Mouse (Mus musculus) ES-E14 (cell line): Measurements from ENCODE around the gene Tns3. TPM values are rescaled to one million over a fixed set of nuclear protein-coding genes. Genes with fewer than 3 reads are reported as not detected.

Experiments used
- DNase-seq: peaks from one replicate; pipeline ENCODE4 v3.0.0-alpha.2; 2013; ENCODE audit warnings: low read depth, low spot score
- H3K27ac ChIP-seq: 2 replicates; pipeline ENCODE4 v1.5.1; 2012; ENCODE audit warnings: low read depth, mild to moderate bottlenecking, low read length, moderate library complexity, mixed read lengths; ENCODE audit not compliant: poor library complexity, insufficient read depth, severe bottlenecking
- H3K36me3 ChIP-seq: 2 replicates; pipeline ENCODE4 v1.6.1; 2012; ENCODE audit warnings: mild to moderate bottlenecking, low read length, moderate library complexity, mixed read lengths; ENCODE audit not compliant: control insufficient read depth, poor library complexity, insufficient read depth, severe bottlenecking
- H3K4me1 ChIP-seq, 2 experiments: fragments of 150-350 bp in 1 of 2; sonication (generic) in 1 of 2; 2 replicates each; pipeline ENCODE4 v1.6.1; 2012; ENCODE audit warnings: low read length in 2 of 2, mild to moderate bottlenecking in 1 of 2, mixed read lengths in 1 of 2; ENCODE audit not compliant: control insufficient read depth in 2 of 2, insufficient read depth in 2 of 2, poor library complexity in 1 of 2
- H3K4me3 ChIP-seq, 2 experiments: fragments of 150-350 bp in 1 of 2; sonication (generic) in 1 of 2; 2 replicates each; pipeline ENCODE4 v1.5.1; 2012; ENCODE audit warnings: low read length in 2 of 2, low read depth in 1 of 2, mild to moderate bottlenecking in 1 of 2, mixed read lengths in 1 of 2; ENCODE audit not compliant: insufficient read depth in 1 of 2, poor library complexity in 1 of 2, severe bottlenecking in 1 of 2
- H3K9ac ChIP-seq: 2 replicates; pipeline ENCODE4 v1.6.1; 2012; ENCODE audit warnings: low read depth, mild to moderate bottlenecking, low read length, mixed read lengths; ENCODE audit not compliant: poor library complexity, insufficient read depth, severe bottlenecking
- H3K9me3 ChIP-seq: fragments of 150-350 bp; sonication (generic); 2 replicates; pipeline ENCODE4 v1.6.1; 2012; ENCODE audit warnings: low read depth, mild to moderate bottlenecking, low read length; ENCODE audit not compliant: control insufficient read depth, insufficient read depth
- CHD2 ChIP-seq: IDR thresholded peaks from 2 replicates; pipeline ENCODE4 v1.6.1; 2014; ENCODE audit warnings: mild to moderate bottlenecking, low read depth, low read length, inconsistent platforms
- HCFC1 ChIP-seq: IDR thresholded peaks from 2 replicates; pipeline ENCODE4 v1.6.1; 2012; ENCODE audit warnings: low read length, inconsistent platforms, borderline replicate concordance; ENCODE audit not compliant: insufficient read depth
- MAFK ChIP-seq: IDR thresholded peaks from 2 replicates; pipeline ENCODE4 v1.6.1; 2014; ENCODE audit warnings: mild to moderate bottlenecking, low read depth, low read length, inconsistent platforms; ENCODE audit not compliant: insufficient read depth
- ZC3H11A ChIP-seq: IDR thresholded peaks from 2 replicates; pipeline ENCODE4 v1.6.1; 2012; ENCODE audit warnings: low read depth, mild to moderate bottlenecking, inconsistent platforms, low read length, borderline replicate concordance
- ZNF384 ChIP-seq: IDR thresholded peaks from 2 replicates; pipeline ENCODE4 v1.6.1; 2012; ENCODE audit warnings: low read depth, low read length, inconsistent platforms
- in situ Hi-C, 2 experiments: fragments of 600-800 bp; cut with MboI; formaldehyde crosslinking; loops; one replicate each; pipeline ENCODE4 v1.15.1; 2025; ENCODE audit warnings: low sequenced_read_pairs in 2 of 2, inconsistent platforms in 1 of 2; ENCODE audit not compliant: unreplicated experiment in 2 of 2
- total RNA-seq: library from RNA; depleted of rRNA; stranded (reverse); fragments of 300-350 nt; gene quantifications from 2 replicates; pipeline ENCODE4 v1.2.3, GENCODE M21; 2012

The Tns3 gene
- total RNA-seq, 1 experiment: 111 TPM

DNA sequence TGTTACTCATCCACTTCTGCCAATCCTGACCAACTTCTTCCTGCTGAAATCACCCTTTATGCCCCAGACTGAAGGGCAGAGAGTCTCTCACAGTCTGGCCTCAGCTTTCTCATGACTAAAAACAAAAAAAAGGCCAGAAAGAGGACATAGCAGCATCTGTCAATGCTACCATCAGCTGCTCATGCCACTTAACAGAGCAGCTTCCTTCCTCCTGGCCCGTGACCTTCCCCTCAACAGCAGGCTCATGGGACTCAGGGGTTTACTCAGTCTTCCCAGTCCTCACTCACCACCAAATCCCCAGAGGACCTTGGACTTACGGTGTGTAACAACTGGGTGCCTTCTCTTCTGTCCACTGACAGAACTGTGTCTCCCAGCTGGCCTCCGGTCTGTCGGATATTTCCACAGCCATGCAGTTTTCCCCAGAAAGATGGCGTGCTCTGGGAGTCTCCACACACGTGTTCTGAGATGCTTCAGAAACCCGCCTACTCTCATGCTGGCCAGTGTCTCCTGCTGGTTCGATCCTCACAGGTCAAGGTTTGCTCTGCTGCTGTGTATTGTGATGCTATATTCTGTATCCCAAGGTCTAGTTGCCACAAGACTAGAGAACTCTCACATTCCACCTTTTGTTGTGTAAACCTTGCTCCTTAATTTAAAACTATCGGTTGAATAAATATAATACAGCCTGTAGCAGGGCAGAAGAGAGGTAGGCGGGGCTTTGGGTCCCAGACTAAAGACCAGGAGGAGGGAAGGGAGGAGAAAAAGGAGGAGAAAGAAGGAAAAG is 59.4 kb downstream of the Tns3 start:
- Histone ChIP-seq H3K4me3 (peak overlapping the region; percentile 25 to 68), H3K36me3 (peaks cover 15% of the 10 kb centered on the region), H3K9me3 (no peaks in the 10 kb centered on the region), H3K9ac (peak overlapping the region; percentile 70), H3K27ac (peak overlapping the region; percentile 79), H3K4me1 (peaks cover 7 to 14% of the 10 kb centered on the region in 2 experiments; a peak in 3 of 4 replicates)
- DNase-seq: peak; percentile 53
- TF ChIP-seq ZNF384: no peak
- TF ChIP-seq ZC3H11A: no peak
- no peak for TF ChIP-seq CHD2
- no peak for TF ChIP-seq MAFK
- no peak for TF ChIP-seq HCFC1
- in situ Hi-C loops: no loop called here

DNA sequence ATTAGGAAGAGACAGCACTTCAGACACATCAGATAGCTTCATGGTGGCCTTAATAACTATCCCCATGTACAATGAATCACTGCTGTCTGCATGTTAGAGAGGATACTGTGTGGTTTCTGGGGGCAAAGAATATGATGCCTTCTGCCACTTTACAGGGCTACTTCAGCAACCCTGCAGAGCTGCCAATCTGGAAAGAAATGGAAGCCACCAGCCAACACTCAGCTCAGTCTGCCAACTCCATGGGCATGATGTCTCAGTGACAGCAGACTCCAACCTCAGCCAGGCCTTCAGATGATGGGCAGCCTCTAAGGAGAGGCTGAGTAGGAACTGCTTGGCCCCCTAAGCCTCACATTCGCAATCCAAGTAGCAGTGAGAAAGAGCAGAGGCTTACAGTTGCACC is 61.7 kb downstream of the Tns3 start:
- TF ChIP-seq ZC3H11A (no peak), ZNF384 (no peak), CHD2 (no peak), MAFK (no peak), HCFC1 (no peak)
- in situ Hi-C loops: no loop called here
- DNase-seq: no peak
- H3K27ac ChIP-seq: no peak overlapping the region
- H3K9me3 ChIP-seq: no peaks in the 10 kb centered on the region
- H3K4me1 ChIP-seq: peaks cover 7 to 18% of the 10 kb centered on the region in 2 experiments; a peak in 3 of 4 replicates
- H3K9ac ChIP-seq: peak overlapping the region; percentile 41; the same call in 1 of the 2 replicates
- H3K36me3 ChIP-seq: peaks cover 26% of the 10 kb centered on the region
- H3K4me3 ChIP-seq: peak overlapping the region in 1 of 2 experiments; percentile 23; a peak in 2 of 4 replicates

- Histone ChIP-seq H3K4me1 (peaks cover 7 to 23% of the 10 kb centered on the region in 2 experiments; a peak in 3 of 4 replicates), H3K36me3 (peaks cover 37% of the 10 kb centered on the region), H3K9ac (no peak overlapping the region), H3K9me3 (no peaks in the 10 kb centered on the region), H3K4me3 (peak overlapping the region in 1 of 2 experiments; percentile 5; a peak in 1 of 4 replicates), H3K27ac (peak overlapping the region; percentile 45; the same call in 1 of the 2 replicates)
- in situ Hi-C loops: no loop called here
- TF ChIP-seq HCFC1 (no peak), CHD2 (no peak), ZNF384 (no peak), MAFK (no peak), ZC3H11A (no peak)
- no peak for DNase-seq
These were observed 62.9 kb downstream of the Tns3 start for GRCm38 (mm10) chr11:8601411-8601821.

DNA sequence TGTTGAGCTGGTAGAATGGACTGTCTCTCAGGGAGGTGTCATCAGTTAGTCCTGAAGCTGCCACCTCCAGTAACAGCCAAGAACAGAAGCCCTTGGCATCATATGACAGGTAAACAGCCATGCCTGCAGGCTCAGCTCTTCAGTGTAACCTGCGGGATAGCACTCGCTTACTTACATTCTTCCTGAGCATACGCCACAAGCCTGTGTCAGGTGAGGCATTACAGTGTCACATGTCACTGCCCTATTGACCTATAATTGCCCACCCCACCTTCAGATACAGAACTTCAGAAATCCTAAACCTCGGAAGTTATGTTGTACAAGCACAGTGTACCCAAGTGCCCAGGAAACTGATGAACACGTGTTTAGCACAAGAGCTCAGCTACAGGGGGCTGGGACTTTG is 68.7 kb downstream of the Tns3 start:
- Histone ChIP-seq H3K4me3 (no peak overlapping the region), H3K27ac (no peak overlapping the region), H3K9me3 (no peaks in the 10 kb centered on the region), H3K9ac (no peak overlapping the region), H3K4me1 (peaks cover 0 to 18% of the 10 kb centered on the region in 2 experiments; a peak in 2 of 4 replicates), H3K36me3 (peaks cover 57% of the 10 kb centered on the region)
- no peak for DNase-seq
- no peak for TF ChIP-seq ZC3H11A
- in situ Hi-C loops: no loop called here
